Mouse (Mus musculus): Measurements from ENCODE around the gene Arvcf.

Gene Arvcf

GRCm38 (mm10) chr16:18353106-18353505 lies 5.1 kb downstream of the Arvcf start:
- DNase-seq (ENCODE audit: low read depth, low spot score): no peak

DNA sequence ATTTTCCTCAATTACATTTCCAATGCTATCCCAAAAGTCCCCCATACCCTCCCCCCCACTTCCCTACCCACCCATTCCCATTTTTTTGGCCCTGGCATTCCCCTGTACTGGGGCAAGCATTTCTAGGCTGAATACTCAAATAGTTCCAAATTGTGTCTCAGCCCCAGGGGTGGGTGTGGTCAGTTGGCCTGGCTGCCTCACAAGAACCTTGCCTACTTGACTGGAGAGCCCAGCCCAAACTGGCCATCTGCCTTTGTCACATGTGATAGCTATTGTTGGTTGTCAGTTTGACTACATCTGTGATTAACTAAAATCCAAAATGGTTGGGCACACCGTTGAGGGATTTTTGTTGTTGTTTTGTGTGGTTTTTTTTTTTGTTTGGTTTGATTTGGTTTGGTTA lies 9.0 kb downstream of the Arvcf start:
- no peak for DNase-seq (ENCODE audit: low read depth, low spot score)

- no peak for DNase-seq (ENCODE audit: low read depth, low spot score)
Measured at GRCm38 (mm10) chr16:18357977-18358376, 10.0 kb downstream of the Arvcf start.

GRCm38 (mm10) chr16:18360151-18360805 lies 12.3 kb downstream of the Arvcf start:
- no peak for DNase-seq (ENCODE audit: low read depth, low spot score)

GRCm38 (mm10) chr16:18362948-18363347 lies 15.0 kb downstream of the Arvcf start:
- DNase-seq (ENCODE audit: low read depth, low spot score): peak; percentile 18

DNA sequence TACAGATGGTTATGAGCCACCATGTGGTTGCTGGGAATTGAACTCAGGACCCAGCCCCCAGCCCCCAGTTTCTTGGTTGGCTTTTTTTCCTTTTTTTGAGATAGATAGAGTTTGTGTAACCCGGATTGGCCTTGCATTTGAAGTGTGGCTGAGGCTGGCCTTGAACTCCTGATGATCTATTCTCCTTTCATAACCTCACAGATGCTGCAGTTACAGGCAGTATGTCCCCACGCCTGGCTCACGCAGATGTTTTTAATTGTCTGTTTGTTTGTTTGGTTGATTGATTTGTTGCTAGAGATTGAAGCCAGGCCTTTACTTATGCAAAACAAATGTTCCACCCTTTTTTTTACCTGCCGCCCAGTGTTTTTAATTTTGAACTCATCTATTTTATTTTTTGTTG lies 18.9 kb downstream of the Arvcf start:
- DNase-seq (ENCODE audit: low read depth, low spot score): no peak

GRCm38 (mm10) chr16:18370197-18370596 lies 22.2 kb downstream of the Arvcf start:
- DNase-seq (ENCODE audit: low read depth, low spot score): no peak

GRCm38 (mm10) chr16:18373632-18374031 lies 25.6 kb downstream of the Arvcf start:
- DNase-seq (ENCODE audit: low read depth, low spot score): no peak

- DNase-seq (ENCODE audit: low read depth, low spot score): peak; percentile 11
Measured at GRCm38 (mm10) chr16:18376297-18376954, 28.4 kb downstream of the Arvcf start.

DNA sequence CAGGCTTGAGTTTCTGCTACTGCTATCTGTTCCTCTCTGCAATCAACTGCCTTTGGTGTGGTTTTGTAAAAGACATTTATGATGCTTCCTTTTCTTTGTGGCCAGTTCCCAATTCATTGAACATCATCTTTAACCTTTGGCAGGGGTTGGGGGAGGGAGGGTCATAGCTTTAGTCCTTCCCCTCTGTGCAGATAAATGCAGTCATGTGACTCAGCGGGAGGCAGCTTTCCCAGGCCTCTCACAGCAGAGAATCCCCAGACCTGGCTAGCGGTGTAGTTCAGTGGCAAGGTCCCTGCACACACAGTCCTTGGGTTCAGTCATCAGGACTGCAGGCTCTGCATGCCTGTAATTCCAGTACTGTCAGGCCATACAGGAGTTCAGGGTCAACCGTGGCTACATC lies 29.2 kb downstream of the Arvcf start:
- DNase-seq (ENCODE audit: low read depth, low spot score): no peak

DNA sequence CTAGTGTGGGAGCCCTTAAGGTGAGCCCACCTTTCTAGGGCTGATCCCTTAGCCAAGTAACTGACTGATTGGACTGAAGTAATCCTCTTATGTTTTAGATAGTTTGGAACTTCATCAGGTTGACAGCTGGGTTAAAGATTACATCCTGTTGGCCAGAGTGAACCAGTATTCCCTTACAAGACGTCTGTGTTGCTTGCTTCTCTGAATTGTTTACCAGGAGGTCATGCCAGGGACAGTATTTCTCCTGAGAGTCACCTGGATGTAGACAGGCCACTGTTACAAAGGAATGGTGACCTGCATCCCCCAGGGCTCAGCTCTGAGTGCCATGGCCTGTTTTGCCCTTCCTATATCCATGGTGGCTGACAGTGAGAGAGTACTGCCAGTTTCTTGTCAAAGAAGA lies 30.5 kb downstream of the Arvcf start:
- DNase-seq (ENCODE audit: low read depth, low spot score): no peak

DNA sequence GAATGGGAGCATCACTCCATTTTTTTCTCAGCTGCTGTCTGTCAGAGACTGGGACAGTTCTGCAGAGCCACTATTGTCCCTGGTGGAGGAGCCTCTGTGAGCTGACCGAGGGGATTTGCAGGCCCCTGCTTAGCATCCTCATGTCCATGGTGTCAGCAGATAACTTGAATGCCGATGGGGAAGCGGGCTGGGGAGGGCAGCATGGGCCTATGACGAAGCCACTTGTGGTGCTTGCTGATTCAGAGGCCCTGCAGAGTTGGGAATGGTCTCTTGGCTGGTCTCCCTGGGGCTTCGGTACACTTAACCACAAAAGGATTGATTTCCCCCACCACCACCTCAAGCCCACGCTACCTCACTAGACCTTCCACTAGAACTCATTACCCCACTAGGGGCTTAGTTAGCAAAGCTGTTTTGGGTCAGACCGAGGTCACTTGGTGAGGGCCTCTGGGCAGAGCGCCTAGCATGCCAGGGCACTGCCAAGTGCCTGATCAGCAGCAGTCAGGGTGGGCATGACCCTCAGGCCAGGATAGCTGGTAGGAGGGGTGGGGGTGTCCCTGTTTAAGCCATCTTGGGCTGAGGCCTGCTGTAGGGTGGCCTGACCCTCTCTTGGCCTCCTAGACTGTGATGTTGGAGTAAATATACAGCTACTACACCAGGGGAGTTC lies 31.5 kb downstream of the Arvcf start:
- DNase-seq (ENCODE audit: low read depth, low spot score): no peak

- DNase-seq (ENCODE audit: low read depth, low spot score): no peak
Measured at GRCm38 (mm10) chr16:18380495-18381063, 32.6 kb downstream of the Arvcf start.

DNA sequence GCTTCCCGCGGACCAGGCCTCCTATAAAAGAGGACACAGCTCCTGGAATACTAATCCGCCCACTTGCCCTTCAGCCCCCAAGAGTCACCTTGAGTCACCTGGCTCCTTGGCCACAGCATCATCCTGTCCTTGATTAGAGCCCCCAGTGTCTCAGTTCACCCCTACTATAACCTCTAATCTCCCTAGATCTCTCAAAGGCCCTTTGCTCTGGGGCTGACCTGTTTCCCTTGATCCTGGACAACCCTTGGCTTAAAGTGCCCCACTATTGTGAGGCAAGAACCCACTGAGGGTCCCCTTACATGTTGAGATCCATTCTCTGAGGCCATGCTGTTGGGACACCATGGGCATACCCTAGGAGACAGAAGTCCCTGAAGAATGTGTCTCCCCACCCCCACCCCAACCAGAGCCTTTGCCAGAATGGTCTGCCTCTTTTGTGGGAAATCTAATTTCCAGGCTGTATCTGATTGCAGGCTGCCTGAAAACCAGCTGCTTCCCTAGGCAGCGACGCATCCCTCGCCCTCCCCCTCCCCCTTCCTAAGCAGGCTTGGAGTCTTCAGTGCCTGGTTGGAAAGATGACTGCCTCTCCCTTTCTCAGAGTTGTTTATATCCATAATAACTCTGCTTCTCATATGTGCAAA lies 33.8 kb downstream of the Arvcf start:
- no peak for DNase-seq (ENCODE audit: low read depth, low spot score)

DNA sequence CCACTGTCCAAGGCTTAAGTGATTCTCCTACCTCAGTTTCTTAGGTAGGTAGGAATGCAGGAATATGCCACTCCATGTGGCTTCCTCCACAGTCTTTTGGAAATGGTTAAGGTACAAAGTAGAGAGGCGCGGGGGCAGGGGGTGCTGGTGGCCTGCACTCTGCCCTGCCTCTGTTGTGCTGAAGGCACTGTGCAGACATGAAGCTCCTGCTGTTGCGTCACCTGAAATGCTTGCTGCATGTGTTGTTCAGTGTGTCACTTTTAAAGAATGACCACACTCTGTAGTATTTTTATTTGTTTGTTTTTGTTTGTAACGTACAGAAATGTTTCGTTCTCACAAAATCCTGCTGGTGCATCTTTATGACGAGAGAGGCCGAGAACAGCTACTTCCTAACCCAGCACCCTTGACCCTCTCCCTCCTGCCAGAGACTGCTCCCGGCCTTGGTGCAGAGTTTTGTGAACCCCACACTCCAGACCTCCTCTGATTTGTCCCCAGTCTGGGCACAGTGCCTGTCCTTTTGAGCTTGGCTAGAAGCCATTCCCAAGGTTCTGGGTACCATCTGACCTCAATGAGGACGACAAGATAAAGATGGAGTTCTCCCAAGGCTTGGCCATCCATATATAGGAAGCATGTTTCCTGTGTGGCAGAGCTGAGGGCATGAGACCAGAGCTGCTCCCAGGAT lies 35.2 kb downstream of the Arvcf start:
- no peak for DNase-seq (ENCODE audit: low read depth, low spot score)

GRCm38 (mm10) chr16:18383756-18384155 lies 35.8 kb downstream of the Arvcf start:
- DNase-seq (ENCODE audit: low read depth, low spot score): no peak

- DNase-seq (ENCODE audit: low read depth, low spot score): no peak
Measured at GRCm38 (mm10) chr16:18384211-18384610, 36.2 kb downstream of the Arvcf start.

GRCm38 (mm10) chr16:18384659-18385058 lies 36.7 kb downstream of the Arvcf start:
- DNase-seq (ENCODE audit: low read depth, low spot score): no peak

DNA sequence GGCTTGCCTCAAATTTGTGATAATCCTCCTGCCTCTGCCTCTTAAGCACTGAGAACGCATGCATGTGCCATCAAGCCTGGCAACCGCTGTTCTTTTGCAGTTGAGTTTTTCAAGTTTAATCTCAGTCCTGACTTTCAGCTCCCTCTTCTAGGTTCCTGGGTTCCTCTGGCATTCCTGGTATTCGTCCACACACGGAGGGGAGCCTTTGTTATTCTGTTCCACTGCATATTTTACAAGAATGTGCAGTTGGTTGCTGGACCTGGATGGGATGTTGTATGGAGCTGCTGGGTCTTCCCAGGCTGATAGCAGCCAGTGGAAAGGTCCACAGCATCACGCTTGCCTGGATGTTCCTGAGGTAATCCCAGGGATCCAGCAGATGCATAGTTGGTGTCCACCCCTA lies 37.4 kb downstream of the Arvcf start:
- no peak for DNase-seq (ENCODE audit: low read depth, low spot score)

GRCm38 (mm10) chr16:18386451-18386850 lies 38.5 kb downstream of the Arvcf start:
- no peak for DNase-seq (ENCODE audit: low read depth, low spot score)

GRCm38 (mm10) chr16:18386972-18387371 lies 39.0 kb downstream of the Arvcf start:
- no peak for DNase-seq (ENCODE audit: low read depth, low spot score)
